Mouse (Mus musculus) ES-E14 (cell line): ENCODE data around the gene Slc39a13. TPM values are rescaled to one million over a fixed set of nuclear protein-coding genes. Genes with fewer than 3 reads are reported as not detected.
"Not testable (repeated sequence)": the region's sequence is repeated elsewhere in the genome, so short reads cannot be mapped to it uniquely, and the experiment has no call there.

ENCODE experiments used
- DNase-seq: peaks from one replicate; pipeline ENCODE4 v3.0.0-alpha.2; 2013; ENCODE audit warnings: low read depth, low spot score
- H3K27ac ChIP-seq: 2 replicates; pipeline ENCODE4 v1.5.1; 2012; ENCODE audit warnings: low read depth, mild to moderate bottlenecking, low read length, moderate library complexity, mixed read lengths; ENCODE audit not compliant: poor library complexity, insufficient read depth, severe bottlenecking
- H3K36me3 ChIP-seq: 2 replicates; pipeline ENCODE4 v1.6.1; 2012; ENCODE audit warnings: mild to moderate bottlenecking, low read length, moderate library complexity, mixed read lengths; ENCODE audit not compliant: control insufficient read depth, poor library complexity, insufficient read depth, severe bottlenecking
- H3K4me1 ChIP-seq, 2 experiments: fragments of 150-350 bp in 1 of 2; sonication (generic) in 1 of 2; 2 replicates each; pipeline ENCODE4 v1.6.1; 2012; ENCODE audit warnings: low read length in 2 of 2, mild to moderate bottlenecking in 1 of 2, mixed read lengths in 1 of 2; ENCODE audit not compliant: control insufficient read depth in 2 of 2, insufficient read depth in 2 of 2, poor library complexity in 1 of 2
- H3K4me3 ChIP-seq, 2 experiments: fragments of 150-350 bp in 1 of 2; sonication (generic) in 1 of 2; 2 replicates each; pipeline ENCODE4 v1.5.1; 2012; ENCODE audit warnings: low read length in 2 of 2, low read depth in 1 of 2, mild to moderate bottlenecking in 1 of 2, mixed read lengths in 1 of 2; ENCODE audit not compliant: insufficient read depth in 1 of 2, poor library complexity in 1 of 2, severe bottlenecking in 1 of 2
- H3K9ac ChIP-seq: 2 replicates; pipeline ENCODE4 v1.6.1; 2012; ENCODE audit warnings: low read depth, mild to moderate bottlenecking, low read length, mixed read lengths; ENCODE audit not compliant: poor library complexity, insufficient read depth, severe bottlenecking
- H3K9me3 ChIP-seq: fragments of 150-350 bp; sonication (generic); 2 replicates; pipeline ENCODE4 v1.6.1; 2012; ENCODE audit warnings: low read depth, mild to moderate bottlenecking, low read length; ENCODE audit not compliant: control insufficient read depth, insufficient read depth
- CHD2 ChIP-seq: IDR thresholded peaks from 2 replicates; pipeline ENCODE4 v1.6.1; 2014; ENCODE audit warnings: mild to moderate bottlenecking, low read depth, low read length, inconsistent platforms
- HCFC1 ChIP-seq: IDR thresholded peaks from 2 replicates; pipeline ENCODE4 v1.6.1; 2012; ENCODE audit warnings: low read length, inconsistent platforms, borderline replicate concordance; ENCODE audit not compliant: insufficient read depth
- MAFK ChIP-seq: IDR thresholded peaks from 2 replicates; pipeline ENCODE4 v1.6.1; 2014; ENCODE audit warnings: mild to moderate bottlenecking, low read depth, low read length, inconsistent platforms; ENCODE audit not compliant: insufficient read depth
- ZC3H11A ChIP-seq: IDR thresholded peaks from 2 replicates; pipeline ENCODE4 v1.6.1; 2012; ENCODE audit warnings: low read depth, mild to moderate bottlenecking, inconsistent platforms, low read length, borderline replicate concordance
- ZNF384 ChIP-seq: IDR thresholded peaks from 2 replicates; pipeline ENCODE4 v1.6.1; 2012; ENCODE audit warnings: low read depth, low read length, inconsistent platforms
- in situ Hi-C, 2 experiments: fragments of 600-800 bp; cut with MboI; formaldehyde crosslinking; loops; one replicate each; pipeline ENCODE4 v1.15.1; 2025; ENCODE audit warnings: low sequenced_read_pairs in 2 of 2, inconsistent platforms in 1 of 2; ENCODE audit not compliant: unreplicated experiment in 2 of 2
- total RNA-seq: library from RNA; depleted of rRNA; stranded (reverse); fragments of 300-350 nt; gene quantifications from 2 replicates; pipeline ENCODE4 v1.2.3, GENCODE M21; 2012

Slc39a13 gene
- total RNA-seq, 1 experiment, result 18.3 TPM

DNA sequence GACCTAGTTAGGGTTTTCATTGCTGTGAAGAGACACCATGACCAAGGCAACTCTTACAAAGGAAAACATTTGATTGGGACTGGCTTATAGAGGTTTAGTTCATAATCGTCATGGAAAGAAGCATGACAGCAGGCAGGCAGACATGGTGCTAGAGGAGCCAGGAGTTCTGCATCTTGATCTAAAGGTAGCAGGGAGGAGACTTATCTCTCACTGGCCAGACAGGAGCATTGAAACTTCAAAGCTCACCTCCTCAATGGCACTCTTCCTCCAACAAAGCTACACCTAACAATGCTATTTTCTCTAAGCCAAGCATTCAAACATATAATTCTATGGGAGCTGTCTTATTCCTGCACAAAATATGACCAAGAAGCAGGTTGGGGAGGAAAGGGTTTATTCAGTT is 43.7 kb downstream of the Slc39a13 start:
- no peak for DNase-seq
- peaks cover 3 to 4% of the 10 kb centered on the region in 2 experiments; a peak in 3 of 4 replicates for H3K4me1 ChIP-seq
- TF ChIP-seq ZC3H11A (no peak), MAFK (no peak), HCFC1 (no peak), CHD2 (no peak)
- H3K4me3 ChIP-seq, result no peak overlapping the region
- no peak overlapping the region for H3K9ac ChIP-seq
- no peak overlapping the region for H3K27ac ChIP-seq
- no peaks in the 10 kb centered on the region for H3K9me3 ChIP-seq
- in situ Hi-C loops, result no loop called here
- H3K36me3 ChIP-seq, result no peaks in the 10 kb centered on the region

DNA sequence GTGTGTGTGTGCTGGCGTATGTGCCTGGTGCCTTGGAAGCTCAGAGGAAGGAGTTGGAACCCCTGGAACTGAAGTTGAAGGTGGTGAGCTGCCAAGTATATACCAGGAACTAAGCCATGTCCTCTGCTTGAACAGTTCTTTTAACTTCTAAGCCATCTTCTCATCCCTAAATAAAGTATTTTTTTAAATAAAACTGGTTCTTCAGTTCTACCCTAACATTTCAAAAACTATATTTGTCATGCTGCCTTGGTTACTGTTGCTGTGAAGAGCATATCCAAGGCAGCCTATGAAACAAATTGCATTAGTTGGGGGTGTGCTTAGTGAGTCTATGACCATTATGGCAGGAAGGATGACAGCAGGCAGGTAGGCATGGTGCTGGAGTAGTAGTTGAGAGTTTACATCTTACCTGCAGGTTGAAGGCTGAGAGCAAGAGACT is 45.1 kb downstream of the Slc39a13 start:
- peaks cover 3 to 4% of the 10 kb centered on the region in 2 experiments; a peak in 3 of 4 replicates for H3K4me1 ChIP-seq
- H3K9ac ChIP-seq, result no peak overlapping the region
- 0 out of 2 replicates have a peak, but pooled peaks cover 2% of the 10 kb centered on the region for H3K36me3 ChIP-seq
- no peaks in the 10 kb centered on the region for H3K9me3 ChIP-seq
- H3K27ac ChIP-seq, result no peak overlapping the region
- no peak overlapping the region for H3K4me3 ChIP-seq
- in situ Hi-C loops, result no loop called here
- DNase-seq, result no peak
- TF ChIP-seq MAFK, result no peak
- no peak for TF ChIP-seq CHD2
- TF ChIP-seq ZNF384, result no peak
- TF ChIP-seq HCFC1, result no peak
- TF ChIP-seq ZC3H11A, result no peak

DNA sequence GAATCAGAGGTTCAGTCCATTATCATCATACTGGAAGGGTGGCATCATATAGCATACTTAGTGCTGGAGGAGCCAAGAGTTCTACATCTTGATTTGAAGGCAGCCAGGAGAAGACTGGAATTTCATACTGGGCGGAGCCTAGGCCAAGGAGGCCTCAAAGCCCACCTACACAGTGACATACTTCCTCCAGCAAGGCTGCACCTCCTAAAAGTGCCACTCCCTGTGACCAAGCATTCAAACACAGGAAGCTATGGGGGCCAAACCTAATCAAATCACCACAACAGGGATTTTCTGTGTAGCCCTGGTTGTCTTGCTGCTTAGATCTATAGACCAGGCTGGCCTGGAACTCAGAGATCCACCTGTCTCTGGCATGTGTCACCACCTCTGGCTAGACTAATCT is 46.3 kb downstream of the Slc39a13 start:
- Histone ChIP-seq H3K27ac (no peak overlapping the region; the same call in 1 of the 2 replicates), H3K4me3 (no peak overlapping the region), H3K36me3 (peaks cover 5% of the 10 kb centered on the region; the same call in 1 of the 2 replicates), H3K4me1 (peaks cover 3 to 4% of the 10 kb centered on the region in 2 experiments; a peak in 3 of 4 replicates), H3K9ac (no peak overlapping the region), H3K9me3 (no peaks in the 10 kb centered on the region)
- DNase-seq, result no peak
- in situ Hi-C loops, result no loop called here
- TF ChIP-seq ZC3H11A, result no peak
- TF ChIP-seq HCFC1, result no peak
- TF ChIP-seq ZNF384, result no peak
- TF ChIP-seq MAFK, result no peak
- TF ChIP-seq CHD2, result no peak

DNA sequence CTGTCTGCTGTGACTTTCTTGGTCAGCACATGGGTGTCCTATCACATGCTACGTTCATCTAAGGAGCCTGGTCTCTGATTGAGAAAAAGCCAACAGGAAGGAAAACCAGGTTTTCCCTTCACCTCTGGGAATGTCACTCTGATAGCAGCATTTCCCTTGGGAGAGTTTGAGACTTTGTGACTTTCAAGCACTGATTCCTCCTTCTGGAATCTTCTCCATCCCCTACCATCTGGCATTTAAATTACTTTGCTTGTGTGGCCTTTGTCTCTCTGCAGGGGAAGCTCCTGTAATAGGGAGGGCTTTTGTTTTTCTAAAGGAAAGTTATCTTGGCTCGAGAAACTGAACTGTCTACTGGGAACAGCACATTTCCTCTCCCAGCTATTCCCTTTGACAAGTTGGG is 47.1 kb downstream of the Slc39a13 start:
- no peak for DNase-seq
- Histone ChIP-seq H3K27ac (no peak overlapping the region; the same call in 1 of the 2 replicates), H3K9me3 (no peaks in the 10 kb centered on the region), H3K4me3 (no peak overlapping the region), H3K36me3 (peaks cover 5% of the 10 kb centered on the region; the same call in 1 of the 2 replicates), H3K9ac (no peak overlapping the region), H3K4me1 (peaks cover 3 to 4% of the 10 kb centered on the region in 2 experiments; a peak in 3 of 4 replicates)
- in situ Hi-C loops, result no loop called here
- no peak for TF ChIP-seq ZNF384
- no peak for TF ChIP-seq CHD2
- no peak for TF ChIP-seq ZC3H11A
- TF ChIP-seq MAFK, result no peak
- TF ChIP-seq HCFC1, result no peak

DNA sequence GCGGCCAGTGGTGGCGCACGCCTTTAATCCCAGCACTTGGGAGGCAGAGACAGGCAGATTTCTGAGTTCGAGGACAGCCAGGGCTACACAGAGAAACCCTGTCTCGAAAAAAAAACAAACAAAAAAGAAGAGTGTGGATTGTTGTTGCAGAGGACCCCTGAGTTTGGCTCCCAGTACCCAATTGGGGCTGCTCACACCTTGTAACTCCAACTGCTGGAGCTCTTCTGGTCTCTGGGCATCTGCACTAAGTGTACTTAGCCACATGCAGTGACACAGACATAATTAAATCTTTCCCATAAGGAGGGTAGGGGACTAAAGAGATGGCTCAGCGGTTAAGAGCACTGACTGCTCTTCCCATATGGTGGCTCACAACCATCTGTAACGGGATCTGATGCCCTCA is 48.0 kb downstream of the Slc39a13 start:
- H3K4me3 ChIP-seq, in situ Hi-C loops, H3K9me3 ChIP-seq, H3K27ac ChIP-seq, H3K4me1 ChIP-seq, H3K36me3 ChIP-seq, H3K9ac ChIP-seq, DNase-seq: not testable (repeated sequence)
